Mouse (Mus musculus) cerebellum, postnatal 14 days (tissue): ENCODE data around the gene Kmt2c.
"Not testable (repeated sequence)": the region's sequence is repeated elsewhere in the genome, so short reads cannot be mapped to it uniquely, and the experiment has no call there.

Experiments used
- DNase-seq, 2 experiments: peaks; one replicate each; pipeline ENCODE4 v3.0.0; 2021; ENCODE audit warnings: mixed read lengths in 2 of 2

Gene Kmt2c

GRCm38 (mm10) chr5:25367126-25367525 is 131.5 kb downstream of the Kmt2c start:
- DNase-seq: no peak

GRCm38 (mm10) chr5:25353509-25353908 is 145.1 kb downstream of the Kmt2c start:
- DNase-seq: no peak

- DNase-seq: no peak
Measured at GRCm38 (mm10) chr5:25331322-25331721, 167.3 kb downstream of the Kmt2c start.

GRCm38 (mm10) chr5:25313881-25314280 is 184.7 kb downstream of the Kmt2c start:
- DNase-seq: peak; percentile 31 to 62

GRCm38 (mm10) chr5:25310226-25310625 is 188.4 kb downstream of the Kmt2c start:
- DNase-seq: no peak

GRCm38 (mm10) chr5:25296830-25297229 is 201.8 kb downstream of the Kmt2c start:
- DNase-seq: no peak

- no peak for DNase-seq
Measured at GRCm38 (mm10) chr5:25283988-25284387, 214.6 kb downstream of the Kmt2c start.

- no peak for DNase-seq
Measured at GRCm38 (mm10) chr5:25276365-25276764, 222.2 kb downstream of the Kmt2c start.

GRCm38 (mm10) chr5:25275629-25276028 is 223.0 kb downstream of the Kmt2c start:
- DNase-seq: no peak

- DNase-seq: no peak
Measured at GRCm38 (mm10) chr5:25268258-25268888, 230.2 kb downstream of the Kmt2c start.

- DNase-seq: no peak
Measured at GRCm38 (mm10) chr5:25262266-25262665, 236.3 kb downstream of the Kmt2c start.

- DNase-seq: no peak
Measured at GRCm38 (mm10) chr5:25261452-25261851, 237.1 kb downstream of the Kmt2c start.

GRCm38 (mm10) chr5:25256686-25257085 is 241.9 kb downstream of the Kmt2c start:
- no peak for DNase-seq

- no peak for DNase-seq
Measured at GRCm38 (mm10) chr5:25254491-25254890, 244.1 kb downstream of the Kmt2c start.

- no peak for DNase-seq
Measured at GRCm38 (mm10) chr5:25252825-25253544, 245.6 kb downstream of the Kmt2c start.

GRCm38 (mm10) chr5:25252423-25252822 is 246.2 kb downstream of the Kmt2c start:
- no peak for DNase-seq

- no peak for DNase-seq
Measured at GRCm38 (mm10) chr5:25247036-25247435, 251.5 kb downstream of the Kmt2c start.

- no peak for DNase-seq
Measured at GRCm38 (mm10) chr5:25246473-25246865, 252.1 kb downstream of the Kmt2c start.

GRCm38 (mm10) chr5:25245806-25246472 is 252.6 kb downstream of the Kmt2c start:
- DNase-seq: no peak

GRCm38 (mm10) chr5:25243101-25243500 is 255.5 kb downstream of the Kmt2c start:
- DNase-seq: no peak

GRCm38 (mm10) chr5:25224377-25224776 is 274.2 kb downstream of the Kmt2c start:
- not testable (repeated sequence) for DNase-seq

GRCm38 (mm10) chr5:25222752-25223702 is 275.6 kb downstream of the Kmt2c start, which contains the start of gene E130116L18Rik:
Gene E130116L18Rik (minus strand): TSS chr5:25223153.
- DNase-seq: peak; percentile 96 to 97
